Mouse (Mus musculus) left cerebral cortex, postnatal 10 days (tissue): ENCODE results near the gene Tomm20. TPM values are rescaled to one million over a fixed set of nuclear protein-coding genes. Genes with fewer than 3 reads are reported as not detected.
"Not testable (repeated sequence)": the region's sequence is repeated elsewhere in the genome, so short reads cannot be mapped to it uniquely, and the experiment has no call there.

Source experiments
- DNase-seq, 2 experiments: peaks; one replicate each; pipeline ENCODE4 v3.0.0; 2021 to 2022; ENCODE audit warnings: low spot score in 2 of 2, mixed read lengths in 1 of 2; ENCODE audit errors: extremely low spot score in 1 of 2
- intact Hi-C: fragments of 180-260 bp; cut with DNase I; formaldehyde crosslinking; loops from one replicate; pipeline ENCODE4 v1.15.1; 2025
- total RNA-seq, 2 experiments: library from RNA; stranded (reverse); gene quantifications; 2 replicates each; pipeline ENCODE4 v1.2.3; 2021

Gene Tomm20
- total RNA-seq, 2 experiments from 2014 or later = 156 to 169 TPM

GRCm38 (mm10) chr8:126927058-126927457 lies 18.6 kb downstream of the Tomm20 start:
- peak in 1 of 2 experiments; percentile 20 for DNase-seq
- intact Hi-C loops = no loop called here

- DNase-seq = no peak
- intact Hi-C loops = loop anchor here (5.0 kb wide), 1 partner anchor 331 kb away; the partner anchor contains the start of gene Irf2bp2
These were observed 22.7 kb downstream of the Tomm20 start for GRCm38 (mm10) chr8:126922981-126923380.

GRCm38 (mm10) chr8:126921432-126921831 lies 24.2 kb downstream of the Tomm20 start:
- intact Hi-C loops = loop anchor here (2.0 to 5.0 kb wide), 2 partner anchors 329 to 425 kb away; partner anchors contain the start of gene Irf2bp2

GRCm38 (mm10) chr8:126920845-126921244 lies 24.8 kb downstream of the Tomm20 start:
- DNase-seq = peak; percentile 82 to 84
- intact Hi-C loops = loop anchor here (2.0 to 5.0 kb wide), 2 partner anchors 329 to 424 kb away; partner anchors contain the start of gene Irf2bp2

More at GRCm38 (mm10) chr8:126921432-126921831, 24.2 kb downstream of the Tomm20 start:
- no peak for DNase-seq

GRCm38 (mm10) chr8:126920386-126920785 lies 25.3 kb downstream of the Tomm20 start:
- no peak for DNase-seq
- intact Hi-C loops = loop anchor here (2.0 to 5.0 kb wide), 2 partner anchors 328 to 424 kb away; partner anchors contain the start of gene Irf2bp2

GRCm38 (mm10) chr8:126919703-126920102 lies 25.9 kb downstream of the Tomm20 start:
- no peak for DNase-seq
- intact Hi-C loops = loop anchor here (2.0 to 5.0 kb wide), 2 partner anchors 327 to 423 kb away; partner anchors contain the start of gene Irf2bp2

GRCm38 (mm10) chr8:126919255-126919654 lies 26.4 kb downstream of the Tomm20 start:
- intact Hi-C loops = no loop called here

GRCm38 (mm10) chr8:126918356-126918755 lies 27.3 kb downstream of the Tomm20 start:
- no peak for DNase-seq
- intact Hi-C loops = no loop called here

More at GRCm38 (mm10) chr8:126919255-126919654, 26.4 kb downstream of the Tomm20 start:
- DNase-seq = no peak

- DNase-seq = no peak
- intact Hi-C loops = no loop called here
These were observed 28.3 kb downstream of the Tomm20 start for GRCm38 (mm10) chr8:126917179-126917905.

- intact Hi-C loops = no loop called here
These were observed 29.0 kb downstream of the Tomm20 start for GRCm38 (mm10) chr8:126916611-126917010.

GRCm38 (mm10) chr8:126914609-126915375 lies 30.9 kb downstream of the Tomm20 start:
- DNase-seq = no peak
- intact Hi-C loops = no loop called here

More at GRCm38 (mm10) chr8:126916611-126917010, 29.0 kb downstream of the Tomm20 start:
- DNase-seq = no peak

- DNase-seq, intact Hi-C loops: not testable (repeated sequence)
These were observed 31.5 kb downstream of the Tomm20 start for GRCm38 (mm10) chr8:126914107-126914490.

- intact Hi-C loops = no loop called here
- DNase-seq = peak in 1 of 2 experiments; percentile 69
These were observed 32.2 kb downstream of the Tomm20 start for GRCm38 (mm10) chr8:126913241-126914106.

- intact Hi-C loops = no loop called here
- DNase-seq = peak in 1 of 2 experiments; percentile 46
These were observed 36.3 kb downstream of the Tomm20 start for GRCm38 (mm10) chr8:126909371-126909802.

- peak in 1 of 2 experiments; percentile 39 for DNase-seq
- intact Hi-C loops = no loop called here
These were observed 36.8 kb downstream of the Tomm20 start for GRCm38 (mm10) chr8:126908805-126909204.

- intact Hi-C loops = no loop called here
- no peak for DNase-seq
These were observed 37.7 kb downstream of the Tomm20 start for GRCm38 (mm10) chr8:126907968-126908367.

GRCm38 (mm10) chr8:126907374-126907773 lies 38.3 kb downstream of the Tomm20 start:
- DNase-seq = peak; percentile 34 to 67

GRCm38 (mm10) chr8:126905387-126905786 lies 40.3 kb downstream of the Tomm20 start:
- intact Hi-C loops = no loop called here
- no peak for DNase-seq

More at GRCm38 (mm10) chr8:126907374-126907773, 38.3 kb downstream of the Tomm20 start:
- intact Hi-C loops = no loop called here
